22 mouse cellular contexts compared by ENCODE assay signal in the genomic region with DNA sequence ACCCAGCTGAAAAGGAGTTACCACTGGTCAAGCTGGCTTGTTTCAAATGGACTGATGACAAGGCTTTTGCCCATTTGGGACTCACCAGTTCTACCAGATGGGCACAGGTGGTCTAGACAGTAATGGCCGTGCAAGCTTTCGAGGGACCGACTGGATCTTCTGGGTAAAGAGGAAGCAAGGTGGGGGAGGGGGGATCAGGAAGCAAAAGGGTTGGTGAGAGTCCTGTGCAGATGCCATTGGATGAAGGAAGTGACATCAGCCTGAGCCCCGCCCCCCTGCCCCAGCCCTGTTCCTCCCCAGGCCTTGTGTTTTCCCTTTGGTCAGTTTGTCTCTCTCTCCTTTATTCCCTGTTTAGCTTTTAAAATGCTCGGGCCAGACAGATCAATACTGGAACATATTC.
A peak's percentile ranks its signal among the peaks of the same experiment; 100 is the strongest.
DNase-seq lines count a peak whose midpoint lies in the region; ATAC-seq lines count a peak whose summit lies in the region.
"Had no signal": no experiment of that assay in that cellular context is flagged by ENCODE, and none has a peak within 500 bp of the region (broad histone marks: within the 10 kb centered on the region; RNA-seq: fewer than 3 reads in every experiment).

No protein-coding gene starts in this region.

- H3K27me3 ChIP-seq in liver, embryonic 12.5 days (replicated peaks), result no peaks in the 10 kb centered on the region
- H3K27me3 ChIP-seq: embryonic facial prominence, embryonic 12.5 days; kidney, embryonic 15.5 days; limb, embryonic 13.5 days; liver, embryonic 15.5 days had no signal

- 37% methylated on average over 5 of the region's 5 CpGs for WGBS in liver, embryonic 12.5 days (ENCODE audit: insufficient replicate concordance)

- DNase-seq in liver (peak; percentile 41), A20 (ENCODE audit: low read depth, low spot score) (peak; percentile 22), R1 (ENCODE audit: low read depth, low spot score) (peak; percentile 67)
- DNase-seq in right cerebral cortex, adult 2 months (ENCODE audit: low spot score in 2 of 2), result no peak
- DNase-seq in testis, postnatal 14 days (ENCODE audit: low spot score), result no peak
- DNase-seq: adrenal gland, postnatal 36 days; cerebellum, adult 11-12 months; cerebellum, postnatal 14 days; gastrocnemius, adult 2 months; heart, adult 11 months; kidney, adult 11 months; layer of hippocampus, adult 9-11 months; right cerebral cortex, adult 18-20 months had no signal

- H3K9ac ChIP-seq in liver, embryonic 12.5 days, result no peak overlapping the region
- H3K9ac ChIP-seq: embryonic facial prominence, embryonic 12.5 days; kidney, embryonic 15.5 days; limb, embryonic 13.5 days; liver, embryonic 15.5 days had no signal

- no peak for ATAC-seq in liver, embryonic 12.5 days
- ATAC-seq in megakaryocyte progenitor cell, adult 5-6 weeks (replicated peaks; ENCODE audit: poor library complexity), result peak; percentile 40
- ATAC-seq: hindbrain, postnatal 0 days had no signal

- H3K9me3 ChIP-seq in liver, embryonic 12.5 days (replicated peaks), result no peaks in the 10 kb centered on the region
- H3K9me3 ChIP-seq: embryonic facial prominence, embryonic 12.5 days; kidney, embryonic 15.5 days; limb, embryonic 13.5 days; liver, embryonic 15.5 days had no signal

- H3K4me1 ChIP-seq in liver, embryonic 12.5 days, result peaks cover 5% of the 10 kb centered on the region; the same call in 1 of the 2 replicates
- H3K4me1 ChIP-seq: embryonic facial prominence, embryonic 12.5 days; kidney, embryonic 15.5 days; limb, embryonic 13.5 days had no signal

- no peaks in the 10 kb centered on the region for H3K36me3 ChIP-seq in liver, embryonic 12.5 days
- H3K36me3 ChIP-seq: liver, embryonic 15.5 days had no signal

- no peak overlapping the region for H3K27ac ChIP-seq in liver, embryonic 12.5 days
- H3K27ac ChIP-seq: embryonic facial prominence, embryonic 12.5 days; gastrocnemius, adult 2 months; hindbrain, postnatal 0 days; kidney, embryonic 15.5 days; limb, embryonic 13.5 days; liver, embryonic 15.5 days had no signal

- no peak overlapping the region for H3K4me3 ChIP-seq in liver, embryonic 12.5 days
- H3K4me3 ChIP-seq: embryonic facial prominence, embryonic 12.5 days; gastrocnemius, adult 2 months; kidney, embryonic 15.5 days; limb, embryonic 13.5 days; liver, embryonic 15.5 days had no signal

- H3K4me2 ChIP-seq in liver, embryonic 12.5 days, result no peak overlapping the region
- H3K4me2 ChIP-seq: embryonic facial prominence, embryonic 12.5 days; heart, embryonic 11.5 days; kidney, embryonic 15.5 days; limb, embryonic 13.5 days; liver, embryonic 15.5 days; midbrain, embryonic 11.5 days had no signal

Comparison
In these comparisons a context has a peak if more than half of its experiments do, and no peak if none do; other contexts are left out.
1. DNase-seq: peak in liver (single experiment), A20 (single experiment) and R1 (single experiment); none in right cerebral cortex, adult 2 months (0 of 2) and testis, postnatal 14 days (single experiment).